Mouse (Mus musculus) spleen, adult 2 months (tissue): ENCODE results near the gene Gm45208.

Experiments used
- CTCF ChIP-seq: fragments of 200-500 bp; IDR thresholded peaks from 2 replicates; pipeline ENCODE4 v1.5.1; 2011; ENCODE audit warnings: mild to moderate bottlenecking, inconsistent platforms; ENCODE audit not compliant: insufficient read depth, insufficient read length, insufficient replicate concordance; ENCODE audit errors: extremely low read depth
- POLR2A ChIP-seq: fragments of 200-500 bp; IDR thresholded peaks from 2 replicates; pipeline ENCODE4 v1.6.1; 2011; ENCODE audit warnings: low read depth, low read length, inconsistent platforms

DNA sequence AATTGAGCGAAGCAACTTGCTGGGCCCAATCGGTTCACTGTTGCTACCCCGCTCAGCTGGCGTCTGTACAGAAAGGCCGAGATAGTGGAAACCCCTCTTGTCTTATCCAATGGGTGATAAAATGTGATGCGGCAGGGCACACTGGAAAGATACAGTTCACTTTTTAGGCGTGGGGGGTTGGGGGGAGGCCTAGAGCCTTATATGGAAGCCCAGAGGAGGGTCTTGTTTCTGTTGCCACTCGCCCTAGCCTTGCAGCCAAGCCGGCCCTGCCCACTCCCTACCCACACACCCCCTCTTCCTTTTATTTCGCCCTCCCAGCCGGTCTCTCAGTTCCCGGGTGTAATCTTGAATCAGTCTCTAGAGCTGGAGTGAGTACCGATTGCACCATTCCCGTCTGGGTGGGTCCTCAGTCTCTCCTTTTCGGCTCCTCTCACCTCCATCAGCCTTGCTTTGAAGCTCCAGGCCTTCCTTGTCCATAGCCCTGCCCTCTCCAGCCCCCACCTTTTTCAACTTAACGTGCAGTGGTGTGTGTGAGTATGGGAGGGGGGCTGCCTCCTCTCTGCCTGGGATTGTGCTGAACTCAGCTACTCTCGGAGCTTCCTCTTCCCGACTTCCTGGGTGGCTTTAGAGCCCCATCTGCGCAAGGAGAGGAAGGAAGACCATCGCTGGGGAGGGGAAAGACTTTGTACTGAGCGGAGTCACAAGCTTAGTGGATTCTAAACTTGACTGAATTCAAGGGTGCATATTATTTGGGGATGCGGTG lies 41.8 kb downstream of the Gm45208 start:
- TF ChIP-seq CTCF (no peak), POLR2A (no peak)
